Mouse (Mus musculus) adrenal gland, postnatal 10 days (tissue): ENCODE measurements around the gene Mapk8. TPM values are rescaled to one million over a fixed set of nuclear protein-coding genes. Genes with fewer than 3 reads are reported as not detected.
A peak's percentile ranks its signal among the peaks of the same experiment; 100 is the strongest.

Experiments
- DNase-seq: peaks from one replicate; pipeline ENCODE4 v3.0.0; 2021; ENCODE audit warnings: mixed read lengths
- total RNA-seq, 2 experiments: library from RNA; stranded (reverse); gene quantifications; 2 replicates each; pipeline ENCODE4 v1.2.3; 2021

The Mapk8 gene
- total RNA-seq, 2 experiments from 2014 or later: 25.2 to 30.4 TPM

- DNase-seq: no peak
Measured at GRCm38 (mm10) chr14:33398065-33398860, 48.7 kb downstream of the Mapk8 start.

GRCm38 (mm10) chr14:33380830-33381457 lies 66.0 kb downstream of the Mapk8 start:
- no peak for DNase-seq

- DNase-seq: no peak
Measured at GRCm38 (mm10) chr14:33378723-33379122, 68.2 kb downstream of the Mapk8 start.

- no peak for DNase-seq
Measured at GRCm38 (mm10) chr14:33377211-33377610, 69.7 kb downstream of the Mapk8 start.

GRCm38 (mm10) chr14:33374089-33374488 lies 72.9 kb downstream of the Mapk8 start:
- no peak for DNase-seq

- DNase-seq: no peak
Measured at GRCm38 (mm10) chr14:33373271-33373670, 73.7 kb downstream of the Mapk8 start.

GRCm38 (mm10) chr14:33371248-33371647 lies 75.7 kb downstream of the Mapk8 start:
- peak; percentile 79 for DNase-seq

GRCm38 (mm10) chr14:33370056-33370455 lies 76.9 kb downstream of the Mapk8 start:
- DNase-seq: no peak

GRCm38 (mm10) chr14:33369375-33369774 lies 77.6 kb downstream of the Mapk8 start:
- no peak for DNase-seq

GRCm38 (mm10) chr14:33366891-33367777 lies 79.8 kb downstream of the Mapk8 start:
- no peak for DNase-seq

GRCm38 (mm10) chr14:33364061-33364460 lies 82.9 kb downstream of the Mapk8 start:
- no peak for DNase-seq

GRCm38 (mm10) chr14:33363611-33364010 lies 83.3 kb downstream of the Mapk8 start:
- DNase-seq: no peak

- DNase-seq: no peak
Measured at GRCm38 (mm10) chr14:33362807-33363206, 84.2 kb downstream of the Mapk8 start.

GRCm38 (mm10) chr14:33362122-33362521 lies 84.8 kb downstream of the Mapk8 start:
- no peak for DNase-seq

- DNase-seq: no peak
Measured at GRCm38 (mm10) chr14:33361546-33361945, 85.4 kb downstream of the Mapk8 start.

- peak; percentile 55 for DNase-seq
Measured at GRCm38 (mm10) chr14:33358891-33359290, 88.1 kb downstream of the Mapk8 start.

GRCm38 (mm10) chr14:33357600-33358368 lies 89.2 kb downstream of the Mapk8 start:
- DNase-seq: no peak

- DNase-seq: peak; percentile 39
Measured at GRCm38 (mm10) chr14:33355276-33355675, 91.7 kb downstream of the Mapk8 start.

- DNase-seq: no peak
Measured at GRCm38 (mm10) chr14:33352890-33353289, 94.1 kb downstream of the Mapk8 start.

- peak; percentile 70 for DNase-seq
Measured at GRCm38 (mm10) chr14:33351984-33352722, 94.8 kb downstream of the Mapk8 start.

GRCm38 (mm10) chr14:33351019-33351418 lies 95.9 kb downstream of the Mapk8 start:
- no peak for DNase-seq
